Mouse (Mus musculus): ENCODE data around the gene Rassf1. TPM values are rescaled to one million over a fixed set of nuclear protein-coding genes. Genes with fewer than 3 reads are reported as not detected.
A peak's percentile ranks its signal among the peaks of the same experiment; 100 is the strongest.
"Not testable (repeated sequence)": the region's sequence is repeated elsewhere in the genome, so short reads cannot be mapped to it uniquely, and the experiment has no call there.

Rassf1 gene
- polyA plus RNA-seq, 1 experiment from 2014 or later = 42.4 TPM

- peak overlapping the region; percentile 89 for H3K27ac ChIP-seq (replicated peaks; ENCODE audit: low read depth, low read length)
- no peaks in the 10 kb centered on the region for H3K9me3 ChIP-seq (replicated peaks; ENCODE audit: control insufficient read depth, low read length)
- DNase-seq (ENCODE audit: low spot score) (peak; percentile 99), ATAC-seq (replicated peaks; ENCODE audit: insufficient number of reproducible peaks, low FRiP score, low TSS enrichment, low read depth) (peak; percentile 88)
- WGBS = under 1% methylated on average over 53 of the region's 53 CpGs
- H3K9ac ChIP-seq (replicated peaks; ENCODE audit: low read length) = peak overlapping the region; percentile 84
- peak overlapping the region; percentile 74 for H3K4me3 ChIP-seq (ENCODE audit: low read depth, low read length)
- H3K4me2 ChIP-seq (ENCODE audit: low read depth, low read length) = peak overlapping the region; percentile 91
- peaks cover 5% of the 10 kb centered on the region; the same call in 1 of the 2 replicates for H3K27me3 ChIP-seq (ENCODE audit: control insufficient read depth, insufficient read depth, low read length)
- no peaks in the 10 kb centered on the region; the same call in none of the 2 replicates for H3K4me1 ChIP-seq (ENCODE audit: control insufficient read depth, insufficient read depth, low read length)
- H3K36me3 ChIP-seq (replicated peaks; ENCODE audit: control insufficient read depth, insufficient read depth, low read depth, low read length) = peaks cover 6% of the 10 kb centered on the region
Measured at GRCm38 (mm10) chr9:107554319-107554825, 3.0 kb downstream of the Rassf1 start.

- under 1% methylated on average over 23 of the region's 23 CpGs for WGBS
- Histone ChIP-seq H3K9ac (replicated peaks; ENCODE audit: low read length) (peak overlapping the region; percentile 84), H3K27me3 (ENCODE audit: control insufficient read depth, insufficient read depth, low read length) (peaks cover 5% of the 10 kb centered on the region; the same call in 1 of the 2 replicates), H3K36me3 (replicated peaks; ENCODE audit: control insufficient read depth, insufficient read depth, low read depth, low read length) (peaks cover 6% of the 10 kb centered on the region), H3K27ac (replicated peaks; ENCODE audit: low read depth, low read length) (peak overlapping the region; percentile 89), H3K4me2 (ENCODE audit: low read depth, low read length) (peak overlapping the region; percentile 91), H3K4me1 (ENCODE audit: control insufficient read depth, insufficient read depth, low read length) (no peaks in the 10 kb centered on the region; the same call in none of the 2 replicates), H3K4me3 (ENCODE audit: low read depth, low read length) (peak overlapping the region; percentile 74), H3K9me3 (replicated peaks; ENCODE audit: control insufficient read depth, low read length) (no peaks in the 10 kb centered on the region)
- peak; percentile 36 for ATAC-seq (replicated peaks; ENCODE audit: insufficient number of reproducible peaks, low FRiP score, low TSS enrichment, low read depth)
- DNase-seq (ENCODE audit: low spot score) = peak; percentile 60
Measured at GRCm38 (mm10) chr9:107555031-107555457, 3.7 kb downstream of the Rassf1 start.

- H3K4me1 ChIP-seq (ENCODE audit: control insufficient read depth, insufficient read depth, low read length) = no peaks in the 10 kb centered on the region; the same call in none of the 2 replicates
- WGBS = 35% methylated on average over 2 of the region's 2 CpGs
Measured at GRCm38 (mm10) chr9:107555701-107556100, 4.3 kb downstream of the Rassf1 start.

GRCm38 (mm10) chr9:107556346-107556745 is 5.0 kb downstream of the Rassf1 start:
- Histone ChIP-seq H3K36me3 (replicated peaks; ENCODE audit: control insufficient read depth, insufficient read depth, low read depth, low read length) (peaks cover 8% of the 10 kb centered on the region), H3K27ac (replicated peaks; ENCODE audit: low read depth, low read length) (no peak overlapping the region), H3K4me3 (ENCODE audit: low read depth, low read length) (no peak overlapping the region; the same call in 1 of the 2 replicates), H3K9me3 (replicated peaks; ENCODE audit: control insufficient read depth, low read length) (no peaks in the 10 kb centered on the region), H3K4me1 (ENCODE audit: control insufficient read depth, insufficient read depth, low read length) (no peaks in the 10 kb centered on the region; the same call in none of the 2 replicates), H3K27me3 (ENCODE audit: control insufficient read depth, insufficient read depth, low read length) (no peaks in the 10 kb centered on the region; the same call in 1 of the 2 replicates), H3K4me2 (ENCODE audit: low read depth, low read length) (peak overlapping the region; percentile 91), H3K9ac (replicated peaks; ENCODE audit: low read length) (no peak overlapping the region)
- no peak for ATAC-seq (replicated peaks; ENCODE audit: insufficient number of reproducible peaks, low FRiP score, low TSS enrichment, low read depth)
- no peak for DNase-seq (ENCODE audit: low spot score)
- WGBS = 73% methylated on average over 3 of the region's 3 CpGs

More at GRCm38 (mm10) chr9:107555701-107556100, 4.3 kb downstream of the Rassf1 start:
- DNase-seq (ENCODE audit: low spot score) = no peak
- Histone ChIP-seq H3K27me3 (ENCODE audit: control insufficient read depth, insufficient read depth, low read length) (peaks cover 3% of the 10 kb centered on the region; the same call in 1 of the 2 replicates), H3K9me3 (replicated peaks; ENCODE audit: control insufficient read depth, low read length) (no peaks in the 10 kb centered on the region), H3K27ac (replicated peaks; ENCODE audit: low read depth, low read length) (no peak overlapping the region), H3K4me2 (ENCODE audit: low read depth, low read length) (peak overlapping the region; percentile 91), H3K36me3 (replicated peaks; ENCODE audit: control insufficient read depth, insufficient read depth, low read depth, low read length) (peaks cover 6% of the 10 kb centered on the region), H3K4me3 (ENCODE audit: low read depth, low read length) (peak overlapping the region; percentile 74), H3K9ac (replicated peaks; ENCODE audit: low read length) (peak overlapping the region; percentile 84)
- ATAC-seq (replicated peaks; ENCODE audit: insufficient number of reproducible peaks, low FRiP score, low TSS enrichment, low read depth) = no peak

- Histone ChIP-seq H3K27me3 (ENCODE audit: control insufficient read depth, insufficient read depth, low read length) (no peaks in the 10 kb centered on the region), H3K4me1 (ENCODE audit: control insufficient read depth, insufficient read depth, low read length) (0 out of 2 replicates have a peak, but pooled peaks cover 3% of the 10 kb centered on the region), H3K4me3 (ENCODE audit: low read depth, low read length) (peak within 1 kb of the TSS; percentile 93), H3K27ac (replicated peaks; ENCODE audit: low read depth, low read length) (no peak within 1 kb of the TSS), H3K4me2 (ENCODE audit: low read depth, low read length) (peak within 1 kb of the TSS; percentile 74), H3K9ac (replicated peaks; ENCODE audit: low read length) (peak within 1 kb of the TSS; percentile 72), H3K9me3 (replicated peaks; ENCODE audit: control insufficient read depth, low read length) (no peaks in the 10 kb centered on the region), H3K36me3 (replicated peaks; ENCODE audit: control insufficient read depth, insufficient read depth, low read depth, low read length) (peaks cover 12% of the 10 kb centered on the region)
- WGBS = under 1% methylated on average over 45 of the region's 46 CpGs
- peak; percentile 94 for DNase-seq (ENCODE audit: low spot score)
- ATAC-seq (replicated peaks; ENCODE audit: insufficient number of reproducible peaks, low FRiP score, low TSS enrichment, low read depth) = peak; percentile 91
Measured at GRCm38 (mm10) chr9:107563029-107563581, 11.8 kb downstream of the Rassf1 start, which contains the start of gene Tusc2. Gene Tusc2, plus strand, starts transcription at chr9:107563255.

- H3K36me3 ChIP-seq (replicated peaks; ENCODE audit: control insufficient read depth, insufficient read depth, low read depth, low read length); H3K4me3 ChIP-seq (ENCODE audit: low read depth, low read length); H3K4me1 ChIP-seq (ENCODE audit: control insufficient read depth, insufficient read depth, low read length); H3K27ac ChIP-seq (replicated peaks; ENCODE audit: low read depth, low read length); H3K27me3 ChIP-seq (ENCODE audit: control insufficient read depth, insufficient read depth, low read length); H3K4me2 ChIP-seq (ENCODE audit: low read depth, low read length); H3K9me3 ChIP-seq (replicated peaks; ENCODE audit: control insufficient read depth, low read length); DNase-seq (ENCODE audit: low spot score); H3K9ac ChIP-seq (replicated peaks; ENCODE audit: low read length); ATAC-seq (replicated peaks; ENCODE audit: insufficient number of reproducible peaks, low FRiP score, low TSS enrichment, low read depth): not testable (repeated sequence)
- 50% methylated on average over 5 of the region's 5 CpGs for WGBS
Measured at GRCm38 (mm10) chr9:107565556-107565955, 14.2 kb downstream of the Rassf1 start.

GRCm38 (mm10) chr9:107566041-107566709 is 14.8 kb downstream of the Rassf1 start:
- Histone ChIP-seq H3K27me3 (ENCODE audit: control insufficient read depth, insufficient read depth, low read length) (no peaks in the 10 kb centered on the region), H3K36me3 (replicated peaks; ENCODE audit: control insufficient read depth, insufficient read depth, low read depth, low read length) (peaks cover 7% of the 10 kb centered on the region), H3K9me3 (replicated peaks; ENCODE audit: control insufficient read depth, low read length) (no peaks in the 10 kb centered on the region), H3K27ac (replicated peaks; ENCODE audit: low read depth, low read length) (peak overlapping the region; percentile 23; the same call in 1 of the 2 replicates), H3K4me1 (ENCODE audit: control insufficient read depth, insufficient read depth, low read length) (0 out of 2 replicates have a peak, but pooled peaks cover 6% of the 10 kb centered on the region), H3K4me2 (ENCODE audit: low read depth, low read length) (no peak overlapping the region), H3K9ac (replicated peaks; ENCODE audit: low read length) (no peak overlapping the region), H3K4me3 (ENCODE audit: low read depth, low read length) (no peak overlapping the region)
- ATAC-seq (replicated peaks; ENCODE audit: insufficient number of reproducible peaks, low FRiP score, low TSS enrichment, low read depth) (no peak), DNase-seq (ENCODE audit: low spot score) (peak; percentile 82)
- 62% methylated on average over 15 of the region's 15 CpGs for WGBS

All from embryonic facial prominence, embryonic 11.5 days (tissue).